Mouse (Mus musculus): ENCODE data around the gene Kctd17.

DNA sequence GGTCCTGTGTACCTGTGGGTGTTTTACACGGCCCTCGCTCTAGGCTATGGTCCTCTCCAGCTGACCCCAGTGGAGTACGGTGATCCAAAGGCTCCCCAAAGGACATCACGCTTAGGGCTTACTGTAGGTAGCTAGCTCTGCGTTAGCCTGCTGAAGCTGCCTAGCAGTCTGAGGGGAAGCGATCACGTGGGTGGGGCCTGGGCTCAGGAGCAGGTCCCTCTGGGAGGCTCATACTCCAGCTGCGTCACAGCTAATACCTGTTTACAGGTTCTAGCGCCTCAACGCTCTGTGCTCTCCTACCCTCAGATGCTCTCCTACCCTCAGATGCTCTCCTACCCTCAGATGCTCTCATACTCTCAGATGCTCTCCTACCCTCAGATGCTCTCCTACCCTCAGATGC, 2.5 kb downstream of the Kctd17 start:
- TF ChIP-seq POLR2A (IDR thresholded peaks at IDR 0.05; ENCODE audit: borderline replicate concordance, extremely low read depth, low read depth, low read length) (no peak), CTCF (IDR thresholded peaks at IDR 0.05; ENCODE audit: insufficient read depth, low read length) (no peak)

Data from lung, adult 2 months (tissue).